Mouse (Mus musculus) thymus, postnatal 0 days (tissue): Measurements from ENCODE around the gene Slc26a10. TPM values are rescaled to one million over a fixed set of nuclear protein-coding genes. Genes with fewer than 3 reads are reported as not detected.
"Not testable (repeated sequence)": the region's sequence is repeated elsewhere in the genome, so short reads cannot be mapped to it uniquely, and the experiment has no call there.

Experiments used
- DNase-seq: peaks from one replicate; pipeline ENCODE4 v3.0.0-alpha.2; 2015; ENCODE audit warnings: low spot score
- polyA plus RNA-seq: library from polyadenylated mRNA; unstranded; fragments of >200 nt; fragmentation: Nextera tagmentation; extraction: Ambion mirVana; gene quantifications from 2 replicates; pipeline ENCODE4 v1.2.1, GENCODE M21; 2015

Slc26a10 gene
- polyA plus RNA-seq, 1 experiment from 2014 or later = 2.6 TPM

DNA sequence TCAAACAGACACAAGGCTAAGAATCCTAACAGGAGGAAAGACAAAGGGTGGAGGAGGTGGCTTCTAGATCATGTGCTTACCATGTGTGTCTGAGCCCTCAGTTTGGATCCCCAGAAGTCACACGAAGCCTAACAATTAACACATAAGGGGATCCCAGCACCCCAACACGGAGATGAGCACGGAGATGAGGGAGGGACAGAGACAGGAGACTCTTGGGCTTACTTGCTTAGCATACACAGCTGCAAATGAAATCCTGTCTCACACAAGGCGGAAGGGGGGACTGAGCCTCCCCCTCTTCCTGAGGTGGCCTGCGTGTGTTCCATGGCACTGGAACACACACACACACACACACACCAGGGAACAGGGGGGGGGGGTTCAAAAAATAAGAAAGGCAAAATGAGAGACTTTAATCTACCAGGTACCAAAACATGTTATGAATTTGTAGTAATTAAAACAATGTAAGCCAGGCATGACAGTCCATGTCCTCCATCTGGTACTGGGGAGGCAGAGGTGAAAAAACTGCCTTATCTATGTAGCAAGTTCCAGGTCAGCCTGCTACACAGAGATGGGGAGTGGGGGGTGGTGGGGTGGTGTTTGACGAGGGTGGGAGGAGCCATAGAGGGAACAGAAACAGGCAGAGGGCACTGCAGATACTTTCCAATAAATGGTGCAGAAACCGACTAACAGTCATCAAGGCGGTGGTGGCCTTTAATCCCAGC is 45.2 kb downstream of the Slc26a10 start:
- DNase-seq = peak; percentile 78

DNA sequence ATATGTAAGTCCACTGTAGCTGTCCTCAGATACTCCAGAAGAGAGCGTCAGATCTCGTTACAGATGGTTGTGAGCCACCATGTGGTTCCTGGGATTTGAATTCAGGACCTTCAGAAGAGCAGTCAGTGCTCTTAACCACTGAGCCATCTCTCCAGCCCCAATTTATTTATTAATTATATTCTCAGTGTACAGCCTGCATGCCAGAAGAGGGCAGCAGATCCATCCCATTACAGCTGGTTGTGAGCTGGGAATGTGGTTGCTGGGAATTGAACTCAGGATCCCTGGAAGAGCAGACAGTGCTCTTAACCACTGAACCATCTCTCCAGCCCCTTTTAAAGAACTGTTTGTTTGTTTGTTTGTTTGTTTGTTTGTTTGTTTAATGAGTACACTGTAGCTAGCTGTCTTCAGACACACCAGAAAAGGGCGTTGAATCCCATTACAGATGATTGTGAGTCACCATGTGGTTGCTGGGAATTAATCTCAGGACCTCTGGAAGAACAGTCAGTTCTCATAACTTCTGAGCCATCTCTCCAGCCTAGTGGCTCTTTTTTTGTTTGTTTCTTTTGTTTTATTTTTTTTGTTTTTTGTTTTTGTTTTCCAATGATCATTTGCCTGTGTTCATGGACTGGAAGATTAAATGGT is 45.9 kb downstream of the Slc26a10 start:
- not testable (repeated sequence) for DNase-seq

DNA sequence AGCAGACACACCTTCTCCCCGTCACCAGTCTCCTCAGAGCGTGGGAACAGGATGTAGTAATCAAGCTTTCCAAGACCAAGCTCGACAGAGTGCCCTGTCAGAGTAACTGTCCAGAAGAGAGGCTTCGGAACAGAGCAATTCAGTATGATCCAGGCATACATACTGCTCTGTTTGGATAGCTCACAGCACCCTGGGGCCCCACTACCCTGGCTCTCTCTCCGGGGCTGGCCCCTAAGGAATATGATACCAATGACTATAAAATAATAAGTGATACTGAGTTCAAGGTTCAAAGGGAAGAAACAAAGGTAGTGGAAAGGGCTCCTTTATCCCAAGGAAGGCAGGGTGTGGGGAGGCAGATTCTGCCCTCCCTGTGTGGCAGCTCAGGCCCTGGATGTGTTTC is 48.0 kb downstream of the Slc26a10 start:
- DNase-seq = no peak

DNA sequence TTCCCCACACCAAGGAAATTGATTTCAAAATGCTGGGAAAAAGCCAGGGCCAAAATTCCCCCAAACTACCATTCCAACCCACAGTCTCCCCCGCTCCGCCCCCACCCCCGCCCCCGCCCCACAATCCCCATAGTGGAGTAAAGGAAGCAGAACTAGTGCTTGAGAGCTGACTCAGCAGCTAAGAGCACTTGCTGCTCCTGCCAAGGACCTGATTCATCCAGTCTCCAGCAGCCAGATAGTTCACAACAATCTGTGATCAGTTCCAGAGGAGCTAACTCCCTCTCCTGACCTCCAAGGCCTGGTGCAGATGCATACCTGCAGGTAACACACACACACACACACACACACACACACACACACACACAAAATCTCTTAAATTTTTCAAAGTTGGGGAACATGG is 51.0 kb downstream of the Slc26a10 start:
- DNase-seq = no peak

DNA sequence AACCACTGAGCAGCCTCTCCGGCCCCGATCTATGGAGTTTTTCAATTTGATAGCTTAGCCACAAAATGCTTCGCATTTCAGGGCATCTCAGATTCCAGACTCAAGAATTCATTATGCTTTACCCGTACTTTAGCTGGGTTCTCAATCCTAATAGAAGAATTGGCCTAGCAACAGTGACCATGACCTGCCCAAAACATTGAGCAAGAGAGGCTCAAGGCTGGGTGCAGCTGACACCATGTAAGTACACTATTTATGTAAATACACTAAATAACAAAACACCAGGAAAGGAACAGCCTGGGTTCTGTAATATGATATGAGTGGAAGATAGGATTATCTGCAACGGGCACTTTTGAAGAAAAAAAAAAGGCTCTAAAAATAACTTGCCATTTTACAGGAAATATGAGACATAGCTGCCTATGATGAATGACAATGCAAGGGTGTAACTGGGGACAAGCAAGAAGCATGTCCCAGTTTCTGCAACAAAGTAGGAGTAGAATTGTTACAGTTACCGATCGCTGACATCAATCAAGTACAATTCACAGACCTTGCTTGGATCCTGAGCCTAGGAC is 52.6 kb downstream of the Slc26a10 start:
- DNase-seq = no peak

DNA sequence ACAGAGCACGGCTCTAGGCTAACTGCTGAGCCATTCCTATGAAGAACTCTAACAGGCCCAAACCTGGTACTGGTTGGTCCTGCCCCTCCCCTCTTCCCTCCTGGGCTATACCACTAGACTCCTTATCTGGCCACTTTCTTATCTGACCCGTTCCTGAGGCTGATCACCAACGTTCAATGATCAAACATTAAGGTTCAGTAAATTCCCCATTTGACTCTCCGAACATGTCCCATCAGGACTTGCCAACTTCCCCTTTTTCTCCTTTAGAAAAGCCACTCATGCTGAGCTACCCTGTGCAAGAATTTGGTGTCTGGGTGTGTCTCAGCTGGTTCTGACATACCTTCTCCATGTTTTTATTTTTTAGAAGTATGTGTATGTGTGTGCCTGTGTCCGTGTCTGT is 53.9 kb downstream of the Slc26a10 start:
- DNase-seq = no peak

DNA sequence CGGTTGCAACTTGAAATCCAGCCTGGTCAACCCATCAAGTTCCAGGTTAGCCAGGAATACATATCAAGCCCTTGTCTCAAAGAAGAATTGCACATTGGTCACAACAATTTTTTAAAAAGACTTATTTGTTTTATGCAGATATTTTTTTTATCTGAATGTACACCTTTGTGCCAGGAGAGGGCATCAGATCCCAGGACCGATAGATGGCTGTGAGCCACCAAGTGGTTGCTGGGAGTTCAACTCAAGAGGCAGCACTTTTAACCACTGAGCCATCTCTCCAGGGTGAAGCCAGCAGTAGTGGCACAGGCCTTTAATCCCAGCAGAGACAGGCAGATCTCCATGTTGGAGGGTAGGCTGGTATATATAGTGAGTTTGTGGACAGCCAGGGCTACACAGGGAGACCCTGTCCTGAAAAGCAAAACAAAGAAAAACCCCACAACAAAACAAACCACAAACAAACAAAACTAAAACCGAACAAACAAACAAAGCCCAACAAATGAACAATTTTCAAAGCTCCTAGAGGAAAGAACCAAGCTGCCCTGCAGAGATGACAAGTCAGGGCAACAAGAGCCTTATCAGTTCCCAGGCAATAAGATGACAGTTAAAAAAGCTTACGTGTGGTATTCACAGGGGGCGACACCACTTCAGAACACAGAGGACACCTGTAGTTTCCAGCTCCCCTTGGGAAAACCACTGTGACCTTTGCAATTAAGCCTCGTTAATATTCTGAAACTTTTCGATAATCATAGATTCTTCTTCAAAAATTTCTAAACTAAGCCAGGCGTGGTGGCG is 55.0 kb downstream of the Slc26a10 start:
- DNase-seq = peak; percentile 75

DNA sequence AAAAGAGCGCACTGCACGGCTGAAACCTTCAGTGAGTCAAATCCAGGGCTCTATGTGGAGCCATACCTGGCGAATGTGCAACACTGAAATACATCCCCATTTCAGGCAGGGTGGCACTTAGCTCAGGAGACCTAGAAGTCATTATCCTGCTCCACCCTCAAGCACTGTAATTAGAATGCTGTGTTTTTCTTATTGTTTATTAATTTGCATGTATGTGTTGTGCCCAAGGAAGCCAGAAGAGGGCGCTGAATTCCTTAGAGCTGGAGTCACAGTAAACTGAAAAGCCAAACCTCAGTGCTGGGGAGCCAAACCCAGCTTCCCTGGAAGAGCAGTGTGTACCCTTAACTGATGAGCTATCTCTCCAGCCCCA is 57.0 kb downstream of the Slc26a10 start:
- peak; percentile 68 for DNase-seq

DNA sequence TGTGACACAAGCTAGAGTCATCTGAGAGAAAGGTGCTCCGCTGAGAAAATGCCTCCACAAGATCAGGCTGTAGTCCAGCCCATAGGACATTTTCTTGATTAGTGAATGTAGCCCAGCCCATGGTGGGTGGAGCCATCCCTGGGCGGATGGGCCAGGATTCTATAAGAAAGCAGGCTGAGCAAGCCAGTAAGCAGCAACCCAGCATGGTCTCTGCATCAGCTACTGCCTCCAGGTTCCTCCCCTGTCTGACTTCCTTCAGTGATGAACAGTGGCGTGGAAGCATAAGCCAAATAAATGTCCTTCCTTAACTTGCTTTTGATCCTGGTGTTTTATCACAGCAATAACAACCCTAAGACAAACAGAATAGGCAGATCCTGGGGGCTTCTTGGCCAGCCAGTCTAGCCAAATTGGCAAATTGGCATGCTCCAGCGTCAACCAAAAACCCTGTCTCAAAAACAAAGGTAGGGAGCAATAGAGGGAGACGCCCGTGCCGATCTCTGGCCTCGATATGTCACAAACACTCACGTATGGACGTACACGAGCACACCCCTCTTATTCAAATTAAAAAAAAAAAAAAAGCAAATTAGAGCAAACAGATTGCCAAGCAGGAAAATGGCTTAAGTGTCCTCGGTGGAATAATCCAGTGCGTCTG is 57.5 kb downstream of the Slc26a10 start:
- DNase-seq = no peak

DNA sequence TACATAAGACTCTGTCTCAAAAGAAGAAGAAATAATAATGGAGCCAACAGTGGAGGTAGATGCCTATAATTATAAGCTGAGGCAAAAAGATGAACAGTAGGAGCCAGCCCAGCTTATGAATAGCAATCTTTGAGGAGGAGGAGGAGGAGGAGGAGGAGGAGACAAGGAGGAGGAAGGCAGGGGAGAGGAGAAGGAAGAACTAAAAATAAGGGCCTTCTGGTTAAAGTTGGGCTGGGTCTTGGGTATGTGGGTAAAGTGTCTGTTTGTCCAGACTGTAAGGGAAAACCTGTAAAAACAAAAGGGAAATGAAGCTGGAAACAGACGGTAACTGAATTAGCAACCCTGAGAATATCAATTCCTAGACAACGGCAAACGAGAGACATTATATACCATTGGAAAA is 58.4 kb downstream of the Slc26a10 start:
- no peak for DNase-seq

Other genes starting within 250 kb of the Slc26a10 start
- gene Ctdsp2, start 201.9 kb downstream of the Slc26a10 start, polyA plus RNA-seq = 30.3 and 34.3 TPM in 2 replicates
- gene Avil, start 179.9 kb downstream of the Slc26a10 start, polyA plus RNA-seq = 0.98 and 1.0 TPM in 2 replicates
- gene Tsfm, start 149.8 kb downstream of the Slc26a10 start, polyA plus RNA-seq = 74.9 and 75.8 TPM in 2 replicates
- 24.7 and 25.5 TPM in 2 replicates for gene Mettl1, start 139.2 kb downstream of the Slc26a10 start, polyA plus RNA-seq
- 0.08 TPM in 1 of 2 replicates, not detected in the other for gene Eef1akmt3, start 139.1 kb downstream of the Slc26a10 start, polyA plus RNA-seq
- gene Cyp27b1, start 132.4 kb downstream of the Slc26a10 start, polyA plus RNA-seq = 0.05 and 0.09 TPM in 2 replicates
- gene March9, start 120.5 kb downstream of the Slc26a10 start, polyA plus RNA-seq = 0.30 and 0.52 TPM in 2 replicates
- gene Cdk4, start 117.1 kb downstream of the Slc26a10 start, polyA plus RNA-seq = 889 and 1,028 TPM in 2 replicates
- 49.9 and 60.5 TPM in 2 replicates for gene Tspan31, start 110.4 kb downstream of the Slc26a10 start, polyA plus RNA-seq
- 12.3 and 13.5 TPM in 2 replicates for gene Agap2, start 105.4 kb downstream of the Slc26a10 start, polyA plus RNA-seq
- 90.9 and 95.4 TPM in 2 replicates for gene Os9, start 59.5 kb downstream of the Slc26a10 start, polyA plus RNA-seq
- gene B4galnt1, start 15.4 kb downstream of the Slc26a10 start, polyA plus RNA-seq = 39.2 and 48.6 TPM in 2 replicates
- 3.7 and 4.5 TPM in 2 replicates for gene Arhgef25, start 9.4 kb upstream of the Slc26a10 start, polyA plus RNA-seq
- gene Dtx3, start 15.1 kb upstream of the Slc26a10 start, polyA plus RNA-seq = 42.7 and 47.3 TPM in 2 replicates
- gene Pip4k2c, start 30.9 kb upstream of the Slc26a10 start, polyA plus RNA-seq = 24.1 and 24.4 TPM in 2 replicates
- 0.13 and 0.32 TPM in 2 replicates for gene Kif5a, start 82.7 kb upstream of the Slc26a10 start, polyA plus RNA-seq
- 129 and 138 TPM in 2 replicates for gene Dctn2, start 85.7 kb upstream of the Slc26a10 start, polyA plus RNA-seq
- 10.3 and 13.8 TPM in 2 replicates for gene Mbd6, start 108.4 kb upstream of the Slc26a10 start, polyA plus RNA-seq
- gene Mars, start 131.1 kb upstream of the Slc26a10 start, polyA plus RNA-seq = 110 and 122 TPM in 2 replicates
- gene Arhgap9, start 141.3 kb upstream of the Slc26a10 start, polyA plus RNA-seq = 107 and 127 TPM in 2 replicates
- gene Gli1, start 161.3 kb upstream of the Slc26a10 start, polyA plus RNA-seq = 0.13 and 0.14 TPM in 2 replicates
- not detected in 2 replicates for gene Inhbe, start 173.8 kb upstream of the Slc26a10 start, polyA plus RNA-seq
- not detected in 2 replicates for gene Inhbc, start 189.8 kb upstream of the Slc26a10 start, polyA plus RNA-seq
- 19.4 and 26.7 TPM in 2 replicates for gene R3hdm2, start 199.7 kb upstream of the Slc26a10 start, polyA plus RNA-seq